Mouse (Mus musculus): ENCODE data around the gene Hbs1l.

DNA sequence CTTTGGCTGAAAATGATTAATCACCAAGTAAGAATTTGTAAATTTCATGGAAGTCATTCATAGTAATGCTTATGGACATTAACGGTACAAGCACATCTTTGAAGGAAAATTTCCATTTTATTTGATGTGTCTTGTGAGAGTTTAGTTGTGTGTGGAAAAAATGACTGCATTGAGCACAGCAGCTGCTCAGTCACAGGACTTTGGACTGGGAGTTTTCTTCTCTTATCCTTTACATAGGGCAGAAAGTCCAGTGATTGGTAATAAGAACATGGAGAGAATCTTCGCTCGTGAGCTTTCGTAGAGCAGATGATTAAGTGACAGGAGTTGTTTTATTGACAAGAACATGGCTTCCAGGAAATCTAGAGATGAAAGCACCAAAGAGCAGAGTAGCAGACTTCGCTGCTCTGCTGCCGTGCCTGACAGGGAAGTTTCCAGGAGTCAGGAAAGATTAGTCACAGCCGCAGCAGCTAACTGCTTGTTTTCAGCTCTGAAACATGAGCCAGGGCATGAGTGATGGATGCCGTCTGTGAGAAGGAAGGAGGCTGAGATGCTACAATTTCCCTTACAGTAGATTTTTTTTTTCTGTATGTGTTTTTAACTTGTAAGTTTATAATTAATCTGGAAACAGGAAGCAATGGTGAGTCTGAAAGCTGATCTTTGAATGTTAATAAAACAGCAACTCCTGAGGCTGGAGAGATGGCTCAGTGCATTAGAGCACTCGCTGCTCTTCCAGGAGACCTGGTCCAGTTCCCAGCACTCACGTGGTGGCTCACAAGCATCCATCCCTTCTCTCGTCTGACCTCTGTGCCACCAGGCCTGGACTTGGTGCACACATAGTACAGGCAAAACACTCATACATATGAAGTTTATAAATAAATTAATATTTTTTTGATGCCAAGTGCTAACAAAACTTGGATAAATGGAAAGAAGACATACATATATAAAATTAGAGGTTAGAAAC lies 9.2 kb downstream of the Hbs1l start:
- TF ChIP-seq CTCF (IDR thresholded peaks at IDR 0.05; ENCODE audit: low read depth) (no peak), EP300 (optimal IDR thresholded peaks at IDR 0.05) (no peak)
